Mouse (Mus musculus): ENCODE measurements around the gene Cnot6l. TPM values are rescaled to one million over a fixed set of nuclear protein-coding genes. Genes with fewer than 3 reads are reported as not detected.

Gene Cnot6l
- polyA plus RNA-seq, 1 experiment from 2014 or later, result 13.2 TPM

DNA sequence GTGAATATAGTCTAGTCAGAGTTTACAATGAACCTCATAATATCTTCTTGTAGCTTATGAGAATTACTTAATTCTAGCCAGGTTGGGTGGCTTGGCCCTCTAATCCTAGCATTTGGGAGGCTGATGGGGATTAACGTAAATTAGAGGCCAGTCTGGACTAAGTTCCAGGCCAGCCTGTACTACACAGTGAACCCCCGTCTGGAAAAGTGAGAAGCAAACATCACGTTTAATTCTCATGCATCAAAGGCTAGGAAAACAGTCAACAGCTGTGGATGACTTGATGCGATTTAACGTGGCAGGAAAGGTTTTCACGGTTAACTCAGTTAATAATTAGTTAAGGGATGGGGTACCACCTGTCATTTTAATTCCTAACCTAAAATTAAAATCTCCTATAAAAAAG, 34.3 kb upstream of the Cnot6l start:
- H3K9me3 ChIP-seq (replicated peaks; ENCODE audit: control insufficient read depth, low read length), result no peaks in the 10 kb centered on the region
- no peak overlapping the region for H3K9ac ChIP-seq (ENCODE audit: low read depth, low read length)
- 80% methylated on average over 6 of the region's 6 CpGs for WGBS (ENCODE audit: insufficient replicate concordance)
- H3K4me2 ChIP-seq, result no peak overlapping the region
- no peak overlapping the region for H3K4me3 ChIP-seq (ENCODE audit: low read depth, low read length)
- no peaks in the 10 kb centered on the region for H3K27me3 ChIP-seq (ENCODE audit: control insufficient read depth, insufficient read depth, low read length)
- no peaks in the 10 kb centered on the region for H3K36me3 ChIP-seq (ENCODE audit: control insufficient read depth, insufficient read depth, low read length)
- H3K27ac ChIP-seq (ENCODE audit: low read depth, low read length), result no peak overlapping the region
- no peak for ATAC-seq (replicated peaks; ENCODE audit: insufficient number of reproducible peaks, low FRiP score, low TSS enrichment)
- no peaks in the 10 kb centered on the region for H3K4me1 ChIP-seq (ENCODE audit: control insufficient read depth, insufficient read depth, low read length)

- Histone ChIP-seq H3K9ac (ENCODE audit: low read depth, low read length) (no peak overlapping the region), H3K27me3 (ENCODE audit: control insufficient read depth, insufficient read depth, low read length) (no peaks in the 10 kb centered on the region), H3K4me3 (ENCODE audit: low read depth, low read length) (no peak overlapping the region), H3K27ac (ENCODE audit: low read depth, low read length) (no peak overlapping the region), H3K4me2 (no peak overlapping the region), H3K9me3 (replicated peaks; ENCODE audit: control insufficient read depth, low read length) (no peaks in the 10 kb centered on the region), H3K36me3 (ENCODE audit: control insufficient read depth, insufficient read depth, low read length) (no peaks in the 10 kb centered on the region), H3K4me1 (ENCODE audit: control insufficient read depth, insufficient read depth, low read length) (no peaks in the 10 kb centered on the region)
- ATAC-seq (replicated peaks; ENCODE audit: insufficient number of reproducible peaks, low FRiP score, low TSS enrichment), result no peak
- 62% methylated on average over 2 of the region's 2 CpGs for WGBS (ENCODE audit: insufficient replicate concordance)
Observed at GRCm38 (mm10) chr5:96196547-96197052, 32.6 kb upstream of the Cnot6l start.

DNA sequence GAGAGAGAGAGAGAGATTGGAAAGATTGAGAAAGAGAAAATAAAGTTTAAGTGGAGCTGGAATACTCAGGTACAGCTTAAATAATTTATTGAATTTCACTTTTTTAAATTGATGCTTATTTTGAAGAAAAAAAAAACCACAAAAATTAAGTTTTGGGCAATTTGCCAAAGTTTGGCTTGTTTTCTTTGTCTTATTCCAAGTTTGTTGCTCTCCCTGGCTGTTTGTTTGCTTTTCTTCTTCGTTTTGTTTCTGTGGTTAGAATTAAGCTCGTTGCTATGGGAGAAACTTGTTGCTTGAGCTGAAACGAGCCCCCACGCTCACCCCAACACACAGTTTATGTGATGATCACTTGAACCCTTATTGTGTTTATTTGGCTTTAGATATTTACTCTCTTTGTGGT, 27.3 kb upstream of the Cnot6l start:
- Histone ChIP-seq H3K36me3 (ENCODE audit: control insufficient read depth, insufficient read depth, low read length) (no peaks in the 10 kb centered on the region), H3K27me3 (ENCODE audit: control insufficient read depth, insufficient read depth, low read length) (no peaks in the 10 kb centered on the region), H3K27ac (ENCODE audit: low read depth, low read length) (no peak overlapping the region), H3K4me1 (ENCODE audit: control insufficient read depth, insufficient read depth, low read length) (no peaks in the 10 kb centered on the region), H3K9me3 (replicated peaks; ENCODE audit: control insufficient read depth, low read length) (no peaks in the 10 kb centered on the region), H3K4me2 (no peak overlapping the region), H3K4me3 (ENCODE audit: low read depth, low read length) (no peak overlapping the region), H3K9ac (ENCODE audit: low read depth, low read length) (no peak overlapping the region)
- ATAC-seq (replicated peaks; ENCODE audit: insufficient number of reproducible peaks, low FRiP score, low TSS enrichment), result no peak
- 55% methylated on average over 4 of the region's 4 CpGs for WGBS (ENCODE audit: insufficient replicate concordance)

- H3K4me3 ChIP-seq (ENCODE audit: low read depth, low read length), result no peak overlapping the region
- H3K9ac ChIP-seq (ENCODE audit: low read depth, low read length), result no peak overlapping the region
- no peaks in the 10 kb centered on the region for H3K4me1 ChIP-seq (ENCODE audit: control insufficient read depth, insufficient read depth, low read length)
- no peaks in the 10 kb centered on the region for H3K9me3 ChIP-seq (replicated peaks; ENCODE audit: control insufficient read depth, low read length)
- H3K27ac ChIP-seq (ENCODE audit: low read depth, low read length), result no peak overlapping the region
- 95% methylated on average over 1 of the region's 1 CpGs for WGBS (ENCODE audit: insufficient replicate concordance)
- ATAC-seq (replicated peaks; ENCODE audit: insufficient number of reproducible peaks, low FRiP score, low TSS enrichment), result no peak
- no peaks in the 10 kb centered on the region for H3K27me3 ChIP-seq (ENCODE audit: control insufficient read depth, insufficient read depth, low read length)
- no peaks in the 10 kb centered on the region for H3K36me3 ChIP-seq (ENCODE audit: control insufficient read depth, insufficient read depth, low read length)
- no peak overlapping the region for H3K4me2 ChIP-seq
Observed at GRCm38 (mm10) chr5:96189761-96190160, 25.8 kb upstream of the Cnot6l start.

GRCm38 (mm10) chr5:96183987-96184386, 20.0 kb upstream of the Cnot6l start:
- H3K27ac ChIP-seq (ENCODE audit: low read depth, low read length), result no peak overlapping the region
- no peak for ATAC-seq (replicated peaks; ENCODE audit: insufficient number of reproducible peaks, low FRiP score, low TSS enrichment)
- WGBS (ENCODE audit: insufficient replicate concordance), result 18% methylated on average over 2 of the region's 2 CpGs
- H3K9me3 ChIP-seq (replicated peaks; ENCODE audit: control insufficient read depth, low read length), result no peaks in the 10 kb centered on the region
- no peak overlapping the region for H3K4me2 ChIP-seq
- no peaks in the 10 kb centered on the region for H3K27me3 ChIP-seq (ENCODE audit: control insufficient read depth, insufficient read depth, low read length)
- no peaks in the 10 kb centered on the region for H3K4me1 ChIP-seq (ENCODE audit: control insufficient read depth, insufficient read depth, low read length)
- H3K4me3 ChIP-seq (ENCODE audit: low read depth, low read length), result no peak overlapping the region
- H3K9ac ChIP-seq (ENCODE audit: low read depth, low read length), result no peak overlapping the region
- no peaks in the 10 kb centered on the region for H3K36me3 ChIP-seq (ENCODE audit: control insufficient read depth, insufficient read depth, low read length)

- WGBS (ENCODE audit: insufficient replicate concordance), result 76% methylated on average over 2 of the region's 2 CpGs
- no peaks in the 10 kb centered on the region for H3K4me1 ChIP-seq (ENCODE audit: control insufficient read depth, insufficient read depth, low read length)
- ATAC-seq (replicated peaks; ENCODE audit: insufficient number of reproducible peaks, low FRiP score, low TSS enrichment), result no peak
Observed at GRCm38 (mm10) chr5:96183211-96183610, 19.2 kb upstream of the Cnot6l start.

GRCm38 (mm10) chr5:96176879-96177358, 12.9 kb upstream of the Cnot6l start:
- WGBS (ENCODE audit: insufficient replicate concordance), result 70% methylated on average over 11 of the region's 11 CpGs
- Histone ChIP-seq H3K4me1 (ENCODE audit: control insufficient read depth, insufficient read depth, low read length) (no peaks in the 10 kb centered on the region), H3K9ac (ENCODE audit: low read depth, low read length) (no peak overlapping the region), H3K4me2 (no peak overlapping the region), H3K36me3 (ENCODE audit: control insufficient read depth, insufficient read depth, low read length) (no peaks in the 10 kb centered on the region), H3K4me3 (ENCODE audit: low read depth, low read length) (no peak overlapping the region), H3K27me3 (ENCODE audit: control insufficient read depth, insufficient read depth, low read length) (no peaks in the 10 kb centered on the region), H3K27ac (ENCODE audit: low read depth, low read length) (no peak overlapping the region), H3K9me3 (replicated peaks; ENCODE audit: control insufficient read depth, low read length) (no peaks in the 10 kb centered on the region)
- no peak for ATAC-seq (replicated peaks; ENCODE audit: insufficient number of reproducible peaks, low FRiP score, low TSS enrichment)

More at GRCm38 (mm10) chr5:96183211-96183610, 19.2 kb upstream of the Cnot6l start:
- H3K27ac ChIP-seq (ENCODE audit: low read depth, low read length), result no peak overlapping the region
- H3K36me3 ChIP-seq (ENCODE audit: control insufficient read depth, insufficient read depth, low read length), result no peaks in the 10 kb centered on the region
- no peaks in the 10 kb centered on the region for H3K9me3 ChIP-seq (replicated peaks; ENCODE audit: control insufficient read depth, low read length)
- no peak overlapping the region for H3K4me2 ChIP-seq
- H3K9ac ChIP-seq (ENCODE audit: low read depth, low read length), result no peak overlapping the region
- no peak overlapping the region for H3K4me3 ChIP-seq (ENCODE audit: low read depth, low read length)
- H3K27me3 ChIP-seq (ENCODE audit: control insufficient read depth, insufficient read depth, low read length), result no peaks in the 10 kb centered on the region

GRCm38 (mm10) chr5:96176121-96176520, 12.2 kb upstream of the Cnot6l start:
- ATAC-seq (replicated peaks; ENCODE audit: insufficient number of reproducible peaks, low FRiP score, low TSS enrichment), result no peak
- Histone ChIP-seq H3K27ac (ENCODE audit: low read depth, low read length) (no peak overlapping the region), H3K4me3 (ENCODE audit: low read depth, low read length) (no peak overlapping the region), H3K27me3 (ENCODE audit: control insufficient read depth, insufficient read depth, low read length) (no peaks in the 10 kb centered on the region), H3K4me1 (ENCODE audit: control insufficient read depth, insufficient read depth, low read length) (no peaks in the 10 kb centered on the region), H3K9ac (ENCODE audit: low read depth, low read length) (no peak overlapping the region), H3K36me3 (ENCODE audit: control insufficient read depth, insufficient read depth, low read length) (no peaks in the 10 kb centered on the region), H3K4me2 (no peak overlapping the region), H3K9me3 (replicated peaks; ENCODE audit: control insufficient read depth, low read length) (no peaks in the 10 kb centered on the region)
- 73% methylated on average over 9 of the region's 9 CpGs for WGBS (ENCODE audit: insufficient replicate concordance)

DNA sequence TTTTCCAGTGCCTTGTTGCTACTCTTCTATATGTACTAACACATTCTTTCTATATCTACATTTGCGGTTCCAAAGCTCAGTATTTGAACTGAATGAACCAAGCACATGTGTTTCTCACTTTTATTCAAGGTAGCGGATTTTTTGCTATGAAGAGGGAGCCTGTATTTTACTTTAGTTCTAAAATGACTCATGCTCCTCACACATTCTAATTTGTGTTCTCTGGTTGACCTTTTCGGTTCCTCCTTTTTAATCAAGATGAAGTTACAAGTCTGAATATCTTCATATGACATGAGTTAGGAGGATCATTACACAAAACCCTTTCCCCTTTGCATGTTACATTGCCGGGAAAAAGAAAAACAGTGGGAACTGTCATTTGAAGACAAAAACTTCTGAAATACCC, 7.8 kb upstream of the Cnot6l start:
- ATAC-seq (replicated peaks; ENCODE audit: insufficient number of reproducible peaks, low FRiP score, low TSS enrichment), result no peak
- Histone ChIP-seq H3K9me3 (replicated peaks; ENCODE audit: control insufficient read depth, low read length) (0 out of 2 replicates have a peak, but pooled peaks cover 1% of the 10 kb centered on the region), H3K27me3 (ENCODE audit: control insufficient read depth, insufficient read depth, low read length) (no peaks in the 10 kb centered on the region), H3K36me3 (ENCODE audit: control insufficient read depth, insufficient read depth, low read length) (no peaks in the 10 kb centered on the region), H3K4me2 (no peak overlapping the region), H3K27ac (ENCODE audit: low read depth, low read length) (no peak overlapping the region), H3K9ac (ENCODE audit: low read depth, low read length) (no peak overlapping the region), H3K4me1 (ENCODE audit: control insufficient read depth, insufficient read depth, low read length) (no peaks in the 10 kb centered on the region), H3K4me3 (ENCODE audit: low read depth, low read length) (no peak overlapping the region)
- 79% methylated on average over 4 of the region's 4 CpGs for WGBS (ENCODE audit: insufficient replicate concordance)
